Mouse (Mus musculus) heart, postnatal 10 days (tissue): ENCODE results near the gene Clic4. TPM values are rescaled to one million over a fixed set of nuclear protein-coding genes. Genes with fewer than 3 reads are reported as not detected.
A peak's percentile ranks its signal among the peaks of the same experiment; 100 is the strongest.
"Not testable (repeated sequence)": the region's sequence is repeated elsewhere in the genome, so short reads cannot be mapped to it uniquely, and the experiment has no call there.

Experiments
- DNase-seq, 2 experiments: peaks; one replicate each; pipeline ENCODE4 v3.0.0; 2021
- intact Hi-C: fragments of 180-260 bp; cut with DNase I; formaldehyde crosslinking; loops from one replicate; pipeline ENCODE4 v1.15.1; 2025
- total RNA-seq, 2 experiments: library from RNA; stranded (reverse); gene quantifications; 2 replicates each; pipeline ENCODE4 v1.2.3; 2021

Clic4 gene
- total RNA-seq, 2 experiments from 2014 or later: 309 to 310 TPM

GRCm38 (mm10) chr4:135293813-135294212, 21.2 kb upstream of the Clic4 start:
- DNase-seq: no peak
- intact Hi-C loops: no loop called here

DNA sequence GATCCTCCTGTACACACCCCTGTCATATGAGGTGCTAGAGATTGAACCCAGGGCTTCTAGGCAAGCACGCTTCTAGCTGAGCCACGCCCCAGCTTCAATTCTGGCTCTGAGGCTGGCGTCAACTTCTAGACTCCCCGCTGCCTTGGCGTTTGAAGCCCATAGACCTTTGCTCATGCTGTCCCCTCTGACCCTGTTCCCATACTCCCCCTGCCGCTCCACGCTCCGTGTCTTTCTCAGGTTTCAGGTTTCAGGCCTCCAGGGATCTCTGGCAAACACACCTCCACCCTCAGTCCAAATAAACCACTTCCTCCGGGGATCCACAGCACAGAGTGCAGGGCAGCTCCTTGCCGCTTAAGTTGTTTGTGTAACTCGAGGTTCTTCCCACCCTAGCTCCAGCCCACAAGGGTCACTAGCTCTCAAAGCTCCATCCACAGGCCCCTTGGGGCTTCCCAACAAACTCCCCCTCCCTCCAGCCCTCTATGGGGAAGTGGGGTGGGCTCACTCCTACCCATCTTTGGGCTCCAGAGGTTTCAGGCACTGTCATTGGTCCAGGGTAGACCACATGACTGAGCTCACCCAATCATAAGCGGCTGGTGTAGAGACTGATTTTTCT, 20.0 kb upstream of the Clic4 start:
- intact Hi-C loops: no loop called here
- peak in 1 of 2 experiments; percentile 57 for DNase-seq

DNA sequence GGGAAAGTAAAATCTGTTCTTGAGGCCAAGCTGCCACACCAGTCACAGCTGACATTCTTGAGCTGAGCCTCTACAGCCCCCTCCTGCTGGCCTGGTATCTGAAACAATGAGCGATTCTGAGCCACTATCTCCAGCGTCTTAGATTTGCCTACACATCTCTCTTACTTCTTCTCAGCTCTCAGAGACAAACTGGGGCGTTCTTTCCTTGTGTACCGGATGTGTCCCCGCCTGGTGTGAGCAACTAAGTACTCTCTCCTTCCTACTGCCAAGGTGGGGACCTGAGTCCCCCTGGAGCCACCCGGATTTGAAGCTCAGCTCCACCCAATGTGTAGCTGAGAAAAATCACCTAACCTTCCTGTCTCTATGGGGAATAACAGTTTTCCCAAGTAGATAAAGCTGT, 19.2 kb upstream of the Clic4 start:
- intact Hi-C loops: no loop called here
- DNase-seq: no peak

DNA sequence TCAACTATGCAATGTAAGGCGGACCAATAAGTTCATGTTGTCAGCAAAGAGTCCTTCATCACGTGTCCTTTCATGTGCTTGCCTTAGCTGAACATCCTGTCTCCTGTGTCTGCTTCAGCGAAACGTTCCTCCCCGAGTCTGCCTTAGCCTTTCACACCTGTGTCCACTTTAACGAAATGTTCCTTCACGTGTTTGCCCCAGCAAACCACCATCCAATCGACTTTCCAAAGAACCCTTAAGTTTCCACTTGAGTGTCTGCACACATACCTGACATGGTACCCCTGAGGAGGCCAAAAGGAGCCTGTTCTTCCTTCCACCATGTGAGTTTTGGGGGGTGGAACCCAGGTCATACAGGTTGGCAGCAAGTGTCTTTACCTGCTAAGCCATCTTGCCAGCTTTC, 18.6 kb upstream of the Clic4 start:
- intact Hi-C loops: no loop called here
- DNase-seq: no peak

- no peak for DNase-seq
- intact Hi-C loops: no loop called here
Measured at GRCm38 (mm10) chr4:135287975-135288374, 15.4 kb upstream of the Clic4 start.

- intact Hi-C loops: no loop called here
- peak; percentile 71 to 72 for DNase-seq
Measured at GRCm38 (mm10) chr4:135286833-135287395, 14.3 kb upstream of the Clic4 start.

DNA sequence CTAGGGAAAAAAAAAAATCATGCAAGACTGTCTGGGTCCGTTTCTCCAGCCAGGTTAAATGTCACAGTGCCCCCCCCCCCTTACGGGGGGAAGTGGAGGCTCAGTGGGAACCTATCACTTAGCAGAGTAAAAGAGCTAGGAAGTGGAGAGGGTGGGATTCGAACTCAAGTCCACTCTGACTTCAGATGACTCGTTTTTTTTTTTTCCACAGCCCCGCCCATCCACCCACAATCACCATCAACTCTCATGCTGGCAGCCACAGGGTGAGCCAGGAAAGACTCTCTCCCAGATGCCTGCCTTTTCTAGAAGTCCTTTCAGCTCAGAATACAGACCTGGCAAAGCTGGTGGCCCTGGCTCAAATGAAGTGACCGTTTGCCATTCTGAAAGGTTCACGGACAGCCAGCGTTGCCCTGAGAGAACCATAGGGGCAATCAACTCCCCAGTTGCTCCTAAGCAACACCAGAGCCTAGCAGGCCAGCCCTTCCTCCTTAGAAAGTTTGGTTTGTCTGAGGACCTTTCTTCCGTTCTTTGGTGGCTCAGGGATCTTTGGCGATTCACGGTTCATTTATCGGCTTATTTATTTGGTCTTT, 13.5 kb upstream of the Clic4 start:
- intact Hi-C loops: no loop called here
- DNase-seq: no peak

GRCm38 (mm10) chr4:135285436-135285835, 12.8 kb upstream of the Clic4 start:
- intact Hi-C loops: no loop called here
- DNase-seq: no peak

- intact Hi-C loops: no loop called here
- DNase-seq: no peak
Measured at GRCm38 (mm10) chr4:135283875-135284274, 11.3 kb upstream of the Clic4 start.

GRCm38 (mm10) chr4:135283417-135283816, 10.8 kb upstream of the Clic4 start:
- no peak for DNase-seq

GRCm38 (mm10) chr4:135282651-135283290, 10.2 kb upstream of the Clic4 start:
- intact Hi-C loops: no loop called here
- peak; percentile 68 to 79 for DNase-seq

More at GRCm38 (mm10) chr4:135283417-135283816, 10.8 kb upstream of the Clic4 start:
- intact Hi-C loops: no loop called here

- intact Hi-C loops, DNase-seq: not testable (repeated sequence)
Measured at GRCm38 (mm10) chr4:135280016-135280415, 7.4 kb upstream of the Clic4 start.

DNA sequence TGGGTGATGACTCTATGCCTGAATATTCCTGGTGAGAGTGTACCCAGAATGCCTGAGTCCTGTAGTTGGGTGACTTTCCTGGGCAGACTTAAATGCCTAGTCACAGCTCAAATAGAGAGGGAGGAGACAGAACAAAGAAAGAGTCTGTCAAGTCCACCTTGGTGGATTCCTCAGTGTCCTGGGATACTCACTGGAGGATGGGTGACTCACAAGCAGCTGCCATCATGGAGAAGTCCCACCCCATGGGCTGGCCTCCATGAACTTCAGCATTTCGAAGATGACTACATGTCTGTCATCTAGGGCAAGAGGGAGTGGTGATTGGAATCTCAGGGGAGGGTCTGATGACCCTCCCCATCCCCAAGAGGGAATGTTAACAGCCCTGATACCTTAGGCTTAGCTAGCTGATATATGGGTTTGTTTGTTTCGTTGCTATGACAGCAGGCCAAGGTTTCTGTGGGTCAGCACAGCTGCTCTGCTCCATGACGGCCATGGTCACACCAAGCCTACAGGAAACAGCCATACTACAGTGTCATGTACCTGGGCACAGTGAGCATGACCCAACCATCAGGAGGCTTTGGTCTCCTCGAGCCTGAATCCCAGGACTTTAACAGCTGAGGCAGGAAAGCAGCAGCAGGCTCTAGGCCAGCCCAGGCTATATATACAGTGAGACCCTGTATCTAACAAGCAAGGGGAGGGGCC, 4.2 kb upstream of the Clic4 start:
- DNase-seq: no peak
- intact Hi-C loops: no loop called here

DNA sequence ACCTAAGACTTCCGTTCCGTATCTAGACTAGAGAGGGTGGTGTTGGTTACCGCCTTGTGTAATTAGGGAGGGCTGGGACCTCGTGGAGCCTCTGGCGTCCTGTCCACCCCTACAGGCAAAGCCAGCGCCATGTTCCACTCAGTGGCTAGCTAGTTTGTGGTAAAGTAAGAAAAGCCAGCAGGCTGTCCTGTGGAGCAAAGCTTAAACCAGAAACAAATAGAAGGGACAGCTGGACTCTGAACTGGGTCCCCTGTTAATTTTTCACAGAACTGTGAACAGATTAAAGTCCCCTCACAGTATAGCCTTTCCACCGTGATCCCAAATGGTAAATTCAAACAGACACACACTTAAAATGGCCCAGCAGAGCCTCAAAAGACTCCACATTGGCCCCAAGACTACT, 2.1 kb upstream of the Clic4 start:
- intact Hi-C loops: no loop called here

GRCm38 (mm10) chr4:135273307-135273682, 681 bp upstream of the Clic4 start:
- DNase-seq: peak in 1 of 2 experiments; percentile 59
- intact Hi-C loops: loop anchor here (2.0 kb wide), 1 partner anchor 34 kb away; no protein-coding TSS in a partner anchor

More for the DNA sequence above, 2.1 kb upstream of the Clic4 start:
- no peak for DNase-seq

GRCm38 (mm10) chr4:135271881-135272616, 565 bp downstream of the Clic4 start:
- peak; percentile 85 for DNase-seq
- intact Hi-C loops: loop anchor here (1.0 to 2.0 kb wide), 4 partner anchors 19 to 51 kb away; no protein-coding TSS in a partner anchor

- intact Hi-C loops: loop anchor here (1.0 to 2.0 kb wide), 3 partner anchors 19 to 51 kb away; no protein-coding TSS in a partner anchor
- DNase-seq: peak; percentile 54 to 70
Measured at GRCm38 (mm10) chr4:135271419-135271828, 1.2 kb downstream of the Clic4 start.

DNA sequence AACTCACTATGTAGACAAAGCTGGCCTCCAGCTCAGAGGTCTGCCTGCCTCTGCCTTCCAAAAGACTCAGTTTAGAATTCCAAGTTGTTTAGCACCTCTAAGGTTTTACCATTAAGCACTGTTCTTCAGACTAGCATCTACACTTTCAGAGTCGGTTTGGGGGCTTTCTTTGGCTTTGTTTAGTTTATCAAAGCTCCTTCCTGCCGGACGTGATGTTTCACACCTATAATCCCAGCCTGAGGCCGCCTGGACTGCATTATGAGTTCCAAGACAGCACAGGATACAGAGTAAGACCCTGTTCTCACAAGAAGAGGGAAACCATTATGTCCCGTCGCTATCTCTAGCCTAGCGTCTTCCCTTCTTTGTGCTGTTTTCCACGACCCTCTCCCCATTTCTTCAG, 2.1 kb downstream of the Clic4 start:
- intact Hi-C loops: loop anchor here (2.0 kb wide), 2 partner anchors 18 to 50 kb away; no protein-coding TSS in a partner anchor
- peak in 1 of 2 experiments; percentile 35 for DNase-seq

DNA sequence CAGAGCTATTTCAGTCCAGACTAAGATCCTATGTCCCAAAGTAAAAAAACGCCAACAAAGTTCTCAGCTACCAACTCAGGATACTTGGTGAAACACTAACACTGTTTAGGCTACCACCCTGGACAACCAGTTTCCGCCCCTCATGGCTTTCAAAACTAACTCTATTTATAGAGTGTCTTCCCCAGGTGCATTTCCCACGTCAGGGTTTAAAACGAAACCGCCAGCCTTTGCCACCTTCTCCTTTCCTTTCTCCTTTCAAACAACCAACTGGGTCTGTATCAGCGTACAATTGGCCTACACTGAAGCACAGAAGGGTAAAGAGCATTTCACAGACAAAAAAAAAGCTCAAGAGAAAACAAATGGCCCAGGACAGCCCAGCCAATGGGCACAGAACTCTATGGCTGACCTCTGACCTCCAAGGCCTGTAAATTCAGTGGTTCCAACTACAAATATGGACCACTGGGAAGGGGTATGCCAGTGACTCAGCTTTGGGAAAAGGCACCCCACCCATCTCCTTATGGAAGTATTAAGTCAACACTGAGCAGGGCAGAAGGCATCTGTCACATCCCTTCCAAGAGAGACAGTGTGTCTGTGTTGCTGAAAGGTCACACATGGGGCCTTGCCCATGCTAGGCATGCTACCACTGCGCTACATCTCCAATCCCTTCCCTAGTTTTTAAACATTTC, 2.8 kb downstream of the Clic4 start:
- intact Hi-C loops: loop anchor here (2.0 kb wide), 2 partner anchors 17 to 49 kb away; no protein-coding TSS in a partner anchor
- peak in 1 of 2 experiments; percentile 30 for DNase-seq
